In the genomic region with DNA sequence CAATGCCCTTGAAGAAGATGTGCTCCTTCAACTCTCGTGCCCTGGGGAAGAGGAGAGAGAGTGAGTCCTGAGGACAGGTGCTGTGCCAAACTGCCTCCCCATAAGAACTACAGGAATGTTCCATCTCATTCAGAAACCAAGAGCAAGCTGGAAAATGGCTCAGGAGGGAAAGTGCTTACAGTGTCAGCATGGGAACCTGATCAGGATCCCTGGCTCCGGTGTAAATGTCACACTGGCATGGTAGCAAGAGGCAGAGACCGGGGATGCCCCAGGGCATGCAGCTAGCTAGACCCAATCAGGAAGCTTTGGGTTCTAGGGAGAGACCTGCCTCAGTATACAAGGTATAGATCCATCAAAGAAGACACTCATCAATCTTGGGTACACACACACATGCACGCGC, we compare ENCODE assay signal across 22 mouse cellular contexts. TPM values are rescaled to one million over a fixed set of nuclear protein-coding genes. Genes with fewer than 3 reads are reported as not detected.
DNase-seq lines count a peak whose midpoint lies in the region; ATAC-seq and TF ChIP-seq lines count a peak whose summit lies in the region.
"Had no signal": no experiment of that assay in that cellular context is flagged by ENCODE, and none has a peak within 500 bp of the region (broad histone marks: within the 10 kb centered on the region; RNA-seq: fewer than 3 reads in every experiment).

No protein-coding gene starts in this region.

- H3K9me3 ChIP-seq in intestine, postnatal 0 days (ENCODE audit: control insufficient read depth): no peaks in the 10 kb centered on the region
- H3K9me3 ChIP-seq: embryonic facial prominence, embryonic 10.5 days; embryonic facial prominence, embryonic 12.5 days; forebrain, embryonic 13.5 days; forebrain, embryonic 15.5 days had no signal

- H3K27me3 ChIP-seq in intestine, postnatal 0 days (replicated peaks; ENCODE audit: control insufficient read depth, insufficient read depth, low read length): no peaks in the 10 kb centered on the region
- H3K27me3 ChIP-seq: embryonic facial prominence, embryonic 12.5 days; forebrain, embryonic 13.5 days; forebrain, embryonic 15.5 days had no signal

- H3K4me1 ChIP-seq in intestine, postnatal 0 days (replicated peaks; ENCODE audit: control insufficient read depth, insufficient read depth, low read length): peaks cover 5% of the 10 kb centered on the region; the same call in 1 of the 2 replicates

- H3K27ac ChIP-seq in gastrocnemius, adult 2 months: peak overlapping the region; percentile 73
- no peak overlapping the region for H3K27ac ChIP-seq in intestine, postnatal 0 days (ENCODE audit: low read depth, low read length)
- H3K27ac ChIP-seq: embryonic facial prominence, embryonic 10.5 days; embryonic facial prominence, embryonic 12.5 days; forebrain, embryonic 13.5 days; forebrain, embryonic 15.5 days had no signal

- H3K4me2 ChIP-seq in intestine, postnatal 0 days (replicated peaks; ENCODE audit: low read depth): no peak overlapping the region
- H3K4me2 ChIP-seq: embryonic facial prominence, embryonic 12.5 days; forebrain, embryonic 13.5 days; forebrain, embryonic 15.5 days had no signal

- no peak overlapping the region for H3K4me3 ChIP-seq in gastrocnemius, adult 2 months
- no peak overlapping the region for H3K4me3 ChIP-seq in intestine, postnatal 0 days (ENCODE audit: low read depth, low read length)
- H3K4me3 ChIP-seq: embryonic facial prominence, embryonic 10.5 days; embryonic facial prominence, embryonic 12.5 days; forebrain, embryonic 13.5 days; forebrain, embryonic 15.5 days had no signal

- no peak for TF ChIP-seq CTCF in gastrocnemius, adult 2 months (IDR thresholded peaks at IDR 0.05)
- no peak for TF ChIP-seq CTCF in intestine, postnatal 0 days (IDR thresholded peaks at IDR 0.05; ENCODE audit: low read depth)

- intact Hi-C loops in gastrocnemius, adult 2 months (cut with DNase I): no loop called here

- H3K36me3 ChIP-seq in intestine, postnatal 0 days (ENCODE audit: control insufficient read depth, insufficient read depth): peaks cover 13% of the 10 kb centered on the region; the same call in 1 of the 2 replicates
- H3K36me3 ChIP-seq: embryonic facial prominence, embryonic 10.5 days; forebrain, embryonic 15.5 days had no signal

- DNase-seq in gastrocnemius, adult 2 months: peak; percentile 74
- no peak for DNase-seq in gastrocnemius, postnatal 10 days
- DNase-seq in gastrocnemius, postnatal 25 days: peak; percentile 62
- DNase-seq in skeletal muscle tissue, adult 2 months (ENCODE audit: low read depth, low spot score): peak; percentile 62
- DNase-seq: adrenal gland, adult 8-10 months; adrenal gland, postnatal 14 days; adrenal gland, postnatal 36 days; cerebellum, adult 11-12 months; cerebellum, adult 2 months; cerebellum, adult 9-10 months; cerebellum, postnatal 10 days; cerebellum, postnatal 25 days; forebrain, postnatal 0 days had no signal

- ATAC-seq in intestine, postnatal 0 days: no peak
- ATAC-seq: activated CD4-positive, CD25-positive, alpha-beta regulatory T cell, adult 4 months; forebrain, embryonic 13.5 days; forebrain, embryonic 15.5 days; forebrain, postnatal 0 days; Patski had no signal

- H3K9ac ChIP-seq in intestine, postnatal 0 days (ENCODE audit: low read depth, low read length): no peak overlapping the region
- H3K9ac ChIP-seq: embryonic facial prominence, embryonic 12.5 days; forebrain, embryonic 13.5 days; forebrain, embryonic 15.5 days; forebrain, postnatal 0 days had no signal

- 96% methylated on average over 5 of the region's 5 CpGs for WGBS in intestine, postnatal 0 days

RNA-seq across cellular contexts. Expression of a gene that starts 29.3 kb away (rescaled TPM):
- 100 to 1,000 TPM; 319 to 413 TPM for total RNA-seq in gastrocnemius, adult 2 months (2021)
- 100 to 1,000 TPM; 327 to 359 TPM for total RNA-seq in gastrocnemius, postnatal 10 days (2021)
- 100 to 1,000 TPM; 437 to 535 TPM for total RNA-seq in gastrocnemius, postnatal 25 days (2021)
- polyA plus RNA-seq in intestine, postnatal 0 days (2015; fragmentation: Nextera tagmentation; extraction: Ambion mirVana): 0.08 and 0.09 TPM in 2 replicates
- total RNA-seq: MEL had no signal
- polyA plus RNA-seq: activated CD4-positive, CD25-positive, alpha-beta regulatory T cell, adult 4 months; C2C12; Patski had no signal
